Mouse (Mus musculus): ENCODE results near the gene Wdr48.
A peak's percentile ranks its signal among the peaks of the same experiment; 100 is the strongest.

Wdr48 gene

DNA sequence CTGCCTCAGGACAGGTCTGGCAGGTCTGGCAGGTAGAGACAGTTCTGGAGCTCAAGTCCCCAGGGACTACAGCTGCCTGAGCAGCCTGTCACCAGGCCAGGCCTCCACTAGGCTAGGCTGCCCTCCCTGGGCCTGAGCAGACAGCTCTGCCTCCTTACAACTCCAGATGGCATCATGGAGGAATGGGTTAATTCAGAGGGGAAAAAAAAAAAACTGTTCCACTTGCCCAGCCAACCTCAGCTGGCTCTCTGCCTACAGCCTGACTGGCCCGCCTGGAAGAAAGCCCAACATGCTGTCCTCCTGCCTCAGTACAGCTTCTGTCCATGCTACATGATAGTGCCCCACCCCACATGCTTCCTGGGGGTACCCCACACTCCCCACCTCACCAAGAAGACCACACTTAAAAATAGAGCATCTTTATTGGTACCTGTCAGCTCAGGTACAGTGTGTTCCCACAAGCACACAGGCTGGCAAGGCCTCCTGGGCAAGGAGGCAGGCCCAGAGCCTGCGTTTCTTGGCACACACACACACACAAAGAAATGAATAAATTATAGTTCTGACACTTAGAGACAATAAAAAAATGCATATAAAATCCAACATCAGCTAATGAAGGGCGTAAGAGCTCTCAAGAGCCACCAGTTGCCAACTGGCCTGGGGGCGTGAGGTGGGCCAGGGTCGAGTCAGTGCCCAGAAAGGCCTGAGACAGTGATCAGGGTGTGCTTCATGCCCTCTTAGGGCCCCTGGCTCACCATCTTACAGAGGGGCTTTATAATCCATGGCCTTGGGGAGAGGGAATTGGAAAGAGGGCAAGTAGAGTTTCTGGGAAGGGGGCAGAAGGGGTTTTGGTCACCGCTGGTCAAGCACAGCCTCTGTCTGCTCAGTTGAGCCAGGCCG, 76.3 kb downstream of the Wdr48 start:
- no peak for DNase-seq

DNA sequence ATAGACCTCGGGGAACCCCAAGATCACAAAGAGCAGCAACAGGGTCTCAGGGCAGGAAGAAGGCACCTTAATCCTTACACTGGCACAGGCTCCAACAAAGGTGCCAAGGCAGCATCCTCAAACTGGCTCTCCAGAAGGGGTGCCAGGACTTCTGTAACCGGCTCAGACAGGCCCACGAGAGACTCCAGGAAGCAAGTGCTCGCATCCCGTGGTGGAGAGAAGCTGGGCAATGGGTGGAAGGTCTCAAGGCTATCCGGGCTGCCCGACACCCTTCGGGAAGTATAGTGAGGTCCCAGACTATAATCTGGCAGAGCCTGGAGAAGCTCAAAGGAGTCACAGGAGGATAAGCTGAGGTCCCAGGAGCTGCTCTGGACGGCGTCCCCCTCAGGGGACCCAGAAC, 77.5 kb downstream of the Wdr48 start:
- no peak for DNase-seq

DNA sequence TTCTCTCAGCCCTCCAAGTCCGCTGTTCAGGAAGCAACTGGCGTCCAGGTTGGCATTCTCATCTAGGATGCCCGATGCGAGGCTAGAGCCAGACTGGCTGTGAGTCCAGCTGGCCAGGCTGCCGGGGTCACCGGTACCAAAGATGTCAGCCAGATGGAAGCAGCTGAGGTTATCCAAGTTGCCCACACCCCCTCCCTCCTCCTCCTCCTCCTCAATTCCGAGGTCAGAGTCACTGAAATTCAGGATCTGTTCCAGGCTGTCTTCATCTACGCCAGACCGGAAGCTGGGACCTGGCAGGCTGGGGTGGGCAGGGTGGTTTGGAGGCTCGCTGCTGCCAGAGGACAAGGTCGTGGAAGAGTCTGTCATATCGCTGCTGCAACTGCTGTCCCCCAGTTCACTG, 77.9 kb downstream of the Wdr48 start:
- no peak for DNase-seq

DNA sequence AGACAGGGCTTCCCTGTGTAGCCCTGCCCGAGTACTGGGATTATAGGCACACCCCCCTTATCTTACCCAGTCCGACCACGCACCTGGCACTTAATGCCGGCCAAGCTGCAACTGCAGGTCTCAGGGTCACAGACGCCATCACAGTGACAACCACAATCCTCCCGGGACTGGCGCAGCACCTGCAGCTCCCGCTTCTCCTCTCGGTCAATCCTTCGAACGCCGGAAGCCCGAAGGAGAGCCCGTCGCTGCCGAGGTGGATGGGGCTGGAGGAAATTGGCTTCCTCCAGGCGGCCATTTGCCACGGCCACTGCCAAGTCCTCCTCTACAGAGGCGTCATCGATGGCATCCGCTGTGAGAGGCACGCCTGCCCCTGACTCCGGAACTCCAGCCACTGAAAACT, 78.6 kb downstream of the Wdr48 start:
- no peak for DNase-seq

DNA sequence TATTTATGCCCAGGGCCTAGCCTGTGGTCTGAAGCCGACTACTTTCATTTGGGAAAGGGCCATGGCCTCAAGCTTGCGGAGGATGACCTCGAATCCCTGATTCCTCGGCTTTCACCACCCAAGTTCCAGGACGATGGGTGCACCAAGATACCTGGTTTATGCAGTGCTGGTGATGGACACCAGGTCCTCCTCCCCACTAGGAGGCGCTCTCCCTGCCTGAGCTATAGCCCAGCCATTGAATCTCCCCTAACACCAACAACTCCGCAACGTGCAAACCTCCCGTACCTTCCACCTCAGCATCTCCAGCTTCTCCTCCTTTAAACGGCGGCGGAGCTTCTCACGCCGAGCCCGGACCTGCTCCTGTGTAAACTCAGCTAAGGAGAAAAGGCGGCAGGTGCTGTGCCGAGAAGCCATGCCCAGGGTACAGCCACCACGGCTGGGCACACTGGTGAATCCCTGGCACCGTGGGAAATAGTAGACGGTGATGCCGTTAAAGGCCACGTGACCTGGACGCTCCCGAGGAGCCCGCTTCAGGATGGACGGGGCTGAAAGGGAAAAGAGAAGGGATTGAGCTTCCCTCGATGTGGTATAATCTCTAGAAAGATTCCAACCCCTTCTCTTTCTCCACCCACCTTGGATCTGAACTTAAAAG, 79.3 kb downstream of the Wdr48 start:
- peak in 1 of 2 experiments; percentile 42 for DNase-seq

DNA sequence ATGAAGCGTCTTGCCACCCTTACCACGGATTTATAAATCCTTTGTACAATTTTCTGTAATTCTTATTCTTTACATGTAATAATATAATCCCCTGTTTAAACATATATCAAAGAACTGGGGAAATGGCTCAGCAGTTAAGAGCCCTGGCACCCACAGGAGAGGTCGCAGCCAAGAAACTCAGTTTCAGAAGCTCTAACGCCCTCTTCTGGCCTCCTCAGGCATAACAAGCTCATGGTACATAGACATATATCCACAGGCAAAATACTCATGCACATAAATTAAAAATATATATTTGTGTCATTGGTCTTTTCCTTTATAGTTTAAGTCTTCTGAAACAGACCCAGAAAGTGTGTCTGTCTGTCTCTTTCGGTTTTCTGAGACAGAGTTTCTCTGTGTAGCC, 79.9 kb downstream of the Wdr48 start:
- no peak for DNase-seq

DNA sequence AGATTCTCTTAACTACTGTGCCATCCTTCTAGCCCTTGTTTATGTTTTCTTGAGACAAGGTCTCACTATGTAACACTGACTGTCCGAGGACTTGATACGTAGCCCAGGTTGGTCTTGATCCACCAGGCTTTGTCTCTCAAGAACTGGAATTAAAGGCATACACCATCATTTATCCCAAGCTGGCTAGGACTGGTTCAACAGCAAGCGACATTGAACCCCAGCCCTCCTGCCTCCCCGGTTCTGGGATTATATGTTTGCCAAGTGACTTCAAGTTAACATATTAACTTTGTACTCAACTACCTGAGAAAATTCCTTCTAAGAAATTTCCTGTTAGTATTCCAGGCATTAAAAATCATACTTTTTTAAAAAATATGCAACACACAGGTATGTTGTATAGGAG, 80.6 kb downstream of the Wdr48 start:
- DNase-seq = no peak

Measured in spleen, adult 18-20 months (tissue).